9 mouse cellular contexts compared by ENCODE assay signal in the genomic region with DNA sequence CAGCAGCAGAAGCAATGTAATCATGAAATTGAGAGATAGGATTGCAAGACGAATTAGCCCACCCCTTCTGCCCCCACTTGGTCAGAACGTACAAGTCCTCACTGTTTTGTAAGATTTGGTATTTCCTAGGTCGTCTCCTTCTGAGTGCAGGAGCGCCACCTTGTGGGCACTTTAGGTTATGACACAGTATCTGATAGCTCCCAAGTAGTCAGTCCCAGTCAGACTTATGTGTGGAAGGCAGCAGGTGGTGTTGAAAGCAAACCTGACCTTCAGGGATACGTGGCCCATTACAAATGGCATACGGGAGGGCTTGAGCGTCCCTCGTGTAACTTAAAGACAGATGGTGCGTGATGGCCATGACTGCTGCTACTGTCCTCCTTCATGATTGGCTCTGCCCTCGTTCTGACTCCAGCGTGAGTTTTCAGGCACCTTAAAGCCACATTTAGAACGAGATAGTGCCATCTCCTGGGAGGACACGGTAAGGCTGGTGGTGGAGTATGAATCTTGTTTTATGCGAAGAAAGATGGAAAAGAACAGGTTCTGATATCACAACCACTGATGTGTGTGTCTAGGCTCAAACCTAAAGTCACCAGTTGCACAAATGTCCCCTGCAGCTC. TPM values are rescaled to one million over a fixed set of nuclear protein-coding genes. Genes with fewer than 3 reads are reported as not detected.
DNase-seq lines count a peak whose midpoint lies in the region; ATAC-seq lines count a peak whose summit lies in the region.
"Had no signal": no experiment of that assay in that cellular context is flagged by ENCODE, and none has a peak within 500 bp of the region (broad histone marks: within the 10 kb centered on the region; RNA-seq: fewer than 3 reads in every experiment).

No protein-coding gene starts in this region.

- WGBS in forebrain, embryonic 10.5 days: 4% methylated on average over 14 of the region's 14 CpGs
- WGBS in heart, embryonic 14.5 days: 3% methylated on average over 14 of the region's 14 CpGs
- 2% methylated on average over 14 of the region's 14 CpGs for WGBS in liver, embryonic 11.5 days

- H3K36me3 ChIP-seq in forebrain, embryonic 10.5 days (replicated peaks): no peaks in the 10 kb centered on the region
- H3K36me3 ChIP-seq in heart, embryonic 14.5 days (ENCODE audit: control insufficient read depth, insufficient read depth, low read length): no peaks in the 10 kb centered on the region
- no peaks in the 10 kb centered on the region for H3K36me3 ChIP-seq in liver, embryonic 11.5 days (ENCODE audit: control insufficient read depth, insufficient read depth, low read length)
- no peaks in the 10 kb centered on the region; the same call in 1 of the 2 replicates for H3K36me3 ChIP-seq in splenic B cell, adult 2 months (ENCODE audit: control insufficient read depth, insufficient read depth, low read length, poor library complexity, severe bottlenecking)

- H3K9me3 ChIP-seq in forebrain, embryonic 10.5 days: no peaks in the 10 kb centered on the region
- H3K9me3 ChIP-seq in heart, embryonic 14.5 days (ENCODE audit: control insufficient read depth, low read length): no peaks in the 10 kb centered on the region
- H3K9me3 ChIP-seq in liver, embryonic 11.5 days (ENCODE audit: control insufficient read depth, low read length): no peaks in the 10 kb centered on the region

- peaks cover 10% of the 10 kb centered on the region for H3K4me1 ChIP-seq in forebrain, embryonic 10.5 days
- H3K4me1 ChIP-seq in heart, embryonic 14.5 days (ENCODE audit: control insufficient read depth in 2 of 2, insufficient read depth in 2 of 2, low read length in 2 of 2): peaks cover 0 to 8% of the 10 kb centered on the region in 2 experiments; a peak in 2 of 4 replicates
- H3K4me1 ChIP-seq in liver, embryonic 11.5 days (replicated peaks; ENCODE audit: control insufficient read depth, insufficient read depth, low read length): no peaks in the 10 kb centered on the region

- H3K27ac ChIP-seq in forebrain, embryonic 10.5 days: no peak overlapping the region
- H3K27ac ChIP-seq in heart, embryonic 14.5 days (replicated peaks in 1 of 2; ENCODE audit: control insufficient read depth in 1 of 2, insufficient read depth in 1 of 2, low read depth in 2 of 2, low read length in 2 of 2): no peak overlapping the region
- no peak overlapping the region for H3K27ac ChIP-seq in liver, embryonic 11.5 days (ENCODE audit: low read depth, low read length)

- peak overlapping the region; percentile 58 for H3K4me2 ChIP-seq in heart, embryonic 14.5 days (ENCODE audit: low read length)
- H3K4me2 ChIP-seq in liver, embryonic 11.5 days: peak overlapping the region; percentile 39

- peak overlapping the region; percentile 38 for H3K4me3 ChIP-seq in forebrain, embryonic 10.5 days
- H3K4me3 ChIP-seq in heart, embryonic 14.5 days (ENCODE audit: control insufficient read depth in 1 of 2, insufficient read depth in 1 of 2, low read depth in 1 of 2, low read length in 2 of 2): no peak overlapping the region
- no peak overlapping the region for H3K4me3 ChIP-seq in liver, embryonic 11.5 days (ENCODE audit: low read depth, low read length)
- H3K4me3 ChIP-seq: erythroblast, embryonic 14.5 days had no signal

- peak; percentile 80 for ATAC-seq in CD4-positive, CD25-positive, alpha-beta regulatory T cell, adult 4 months
- ATAC-seq in heart, embryonic 14.5 days (ENCODE audit: insufficient number of reproducible peaks, insufficient read depth, low FRiP score, low read depth): peak; percentile 61; the same call in 1 of the 2 replicates
- peak; percentile 67 for ATAC-seq in liver, embryonic 11.5 days (replicated peaks; ENCODE audit: low FRiP score)

- no peak overlapping the region for H3K9ac ChIP-seq in heart, embryonic 14.5 days (ENCODE audit: low read length)
- H3K9ac ChIP-seq in liver, embryonic 11.5 days (ENCODE audit: low read depth, low read length): no peak overlapping the region

- peak; percentile 54 for DNase-seq in c-Kit-negative CD71-positive TER-119-positive erythroid progenitor cells, embryonic 14.5 days (ENCODE audit: low read depth, low spot score)
- DNase-seq in forebrain, embryonic 10.5 days (ENCODE audit: extremely low spot score, low spot score): peak; percentile 83
- peak; percentile 93 for DNase-seq in kidney, postnatal 10 days
- DNase-seq in liver, embryonic 11.5 days (ENCODE audit: low spot score): peak; percentile 75
- DNase-seq in naive thymus-derived CD4-positive, alpha-beta T cell, adult 2 months (ENCODE audit: low read depth): peak; percentile 90
- DNase-seq in splenic B cell, adult 2 months (ENCODE audit: low read depth, low spot score): peak; percentile 86

- H3K27me3 ChIP-seq in forebrain, embryonic 10.5 days (ENCODE audit: poor library complexity, severe bottlenecking): peaks cover 8% of the 10 kb centered on the region
- H3K27me3 ChIP-seq in heart, embryonic 14.5 days (ENCODE audit: control insufficient read depth, insufficient read depth, low read length): 0 out of 2 replicates have a peak, but pooled peaks cover 7% of the 10 kb centered on the region
- H3K27me3 ChIP-seq in liver, embryonic 11.5 days (replicated peaks; ENCODE audit: control insufficient read depth, insufficient read depth, low read length): no peaks in the 10 kb centered on the region
- no peaks in the 10 kb centered on the region for H3K27me3 ChIP-seq in splenic B cell, adult 2 months (ENCODE audit: control insufficient read depth, insufficient read depth, low read length, poor library complexity, severe bottlenecking)

RNA-seq across cellular contexts. Expression of gene Cyld, which starts 58.5 kb away (rescaled TPM):
- 100 to 1,000 TPM; 108 to 125 TPM for polyA plus RNA-seq in CD4-positive, CD25-positive, alpha-beta regulatory T cell, adult 4 months (2017; shearing (Covaris generic))
- polyA plus RNA-seq in forebrain, embryonic 10.5 days (2016; fragmentation: Nextera tagmentation; extraction: Ambion mirVana): 8.5 and 10.0 TPM in 2 replicates
- 13.7 and 13.9 TPM in 2 replicates for polyA plus RNA-seq in heart, embryonic 14.5 days (2014; fragmentation: Nextera tagmentation; extraction: Ambion mirVana)
- polyA plus RNA-seq in liver, embryonic 11.5 days (2014; fragmentation: Nextera tagmentation; extraction: Ambion mirVana): 9.8 and 11.3 TPM in 2 replicates
